Mouse (Mus musculus): ENCODE data around the gene Cd300ld5.

GRCm38 (mm10) chr11:115083376-115084139 lies 46.0 kb upstream of the Cd300ld5 start:
- TF ChIP-seq POLR2A (IDR thresholded peaks at IDR 0.05; ENCODE audit: borderline replicate concordance, extremely low read depth, low read depth, low read length) (no peak), CTCF (IDR thresholded peaks at IDR 0.05; ENCODE audit: insufficient read depth, low read length) (peak; percentile 89)
